Mouse (Mus musculus): ENCODE measurements at regions not wholly inside any gene's neighbourhood (a gene's known extent, or its start where the extent isn't known, plus 50 kb on each side); places are given as distances from the start of the nearest gene placed in this dataset.

- in situ Hi-C loops (cut with MboI, MseI) = no loop called here
Observed at GRCm38 (mm10) chr16:97234321-97234720, 63.8 kb upstream of the Dscam start.

- in situ Hi-C loops (cut with MboI, MseI) = no loop called here
Observed at GRCm38 (mm10) chr16:97239626-97240025, 69.1 kb upstream of the Dscam start.

- in situ Hi-C loops (cut with MboI, MseI) = no loop called here
Observed at GRCm38 (mm10) chr16:97240085-97240484, 69.5 kb upstream of the Dscam start.

GRCm38 (mm10) chr16:97240859-97241360 lies 70.4 kb upstream of the Dscam start:
- in situ Hi-C loops (cut with MboI, MseI) = no loop called here

- in situ Hi-C loops (cut with MboI, MseI) = no loop called here
Observed at GRCm38 (mm10) chr16:97241639-97242038, 71.1 kb upstream of the Dscam start.

- in situ Hi-C loops (cut with MboI, MseI) = no loop called here
Observed at GRCm38 (mm10) chr16:97250488-97250887, 79.9 kb upstream of the Dscam start.

- in situ Hi-C loops (cut with MboI, MseI) = no loop called here
Observed at GRCm38 (mm10) chr16:97252551-97252950, 82.0 kb upstream of the Dscam start.

- in situ Hi-C loops (cut with MboI, MseI) = no loop called here
Observed at GRCm38 (mm10) chr16:97252997-97253635, 82.6 kb upstream of the Dscam start.

GRCm38 (mm10) chr16:97258821-97259220 lies 88.3 kb upstream of the Dscam start:
- in situ Hi-C loops (cut with MboI, MseI) = no loop called here

GRCm38 (mm10) chr16:97263451-97263850 lies 92.9 kb upstream of the Dscam start:
- in situ Hi-C loops (cut with MboI, MseI) = no loop called here

- in situ Hi-C loops (cut with MboI, MseI) = no loop called here
Observed at GRCm38 (mm10) chr16:97270417-97271133, 86.0 kb upstream of the Bace2 start.

- in situ Hi-C loops (cut with MboI, MseI) = no loop called here
Observed at GRCm38 (mm10) chr16:97271264-97271663, 85.3 kb upstream of the Bace2 start.

- in situ Hi-C loops (cut with MboI, MseI) = no loop called here
Observed at GRCm38 (mm10) chr16:97272035-97272631, 84.4 kb upstream of the Bace2 start.

- in situ Hi-C loops (cut with MboI, MseI) = no loop called here
Observed at GRCm38 (mm10) chr16:97278913-97279312, 77.6 kb upstream of the Bace2 start.

- in situ Hi-C loops (cut with MboI, MseI) = no loop called here
Observed at GRCm38 (mm10) chr16:97281615-97282110, 74.9 kb upstream of the Bace2 start.

- in situ Hi-C loops (cut with MboI, MseI) = no loop called here
Observed at GRCm38 (mm10) chr16:97282943-97283342, 73.6 kb upstream of the Bace2 start.

GRCm38 (mm10) chr16:97285886-97286447 lies 70.6 kb upstream of the Bace2 start:
- in situ Hi-C loops (cut with MboI, MseI) = no loop called here

- in situ Hi-C loops (cut with MboI, MseI) = no loop called here
Observed at GRCm38 (mm10) chr16:97286717-97287116, 69.8 kb upstream of the Bace2 start.

- in situ Hi-C loops (cut with MboI, MseI) = no loop called here
Observed at GRCm38 (mm10) chr16:97288634-97289033, 67.9 kb upstream of the Bace2 start.

- in situ Hi-C loops (cut with MboI, MseI) = no loop called here
Observed at GRCm38 (mm10) chr16:97292484-97293048, 64.0 kb upstream of the Bace2 start.

- in situ Hi-C loops (cut with MboI, MseI) = no loop called here
Observed at GRCm38 (mm10) chr16:97293273-97293672, 63.3 kb upstream of the Bace2 start.

- in situ Hi-C loops (cut with MboI, MseI) = no loop called here
Observed at GRCm38 (mm10) chr16:97297140-97297539, 59.4 kb upstream of the Bace2 start.
